ENCODE assay signal across 12 mouse cellular contexts in the genomic region with DNA sequence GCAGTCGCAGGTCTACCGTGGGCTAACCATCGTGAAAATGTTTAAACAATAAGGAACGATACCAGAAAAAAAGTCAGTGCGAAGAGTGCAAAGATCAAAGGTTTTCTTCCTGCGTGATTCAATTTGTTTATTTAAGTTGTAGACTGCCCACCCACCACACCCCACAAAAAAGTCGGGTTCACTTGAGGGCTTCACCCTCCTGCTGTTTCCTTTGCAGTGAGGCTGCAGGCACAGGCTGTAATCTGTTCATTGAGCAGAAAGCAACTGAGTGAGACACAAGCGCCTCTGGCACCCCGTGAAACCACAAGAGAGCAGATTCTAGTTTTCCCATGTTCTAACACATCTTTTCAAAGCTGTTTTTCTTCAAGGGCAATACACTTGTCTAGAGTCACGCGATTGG. TPM values are rescaled to one million over a fixed set of nuclear protein-coding genes. Genes with fewer than 3 reads are reported as not detected.
DNase-seq lines count a peak whose midpoint lies in the region; ATAC-seq lines count a peak whose summit lies in the region.
"Had no signal": no experiment of that assay in that cellular context is flagged by ENCODE, and none has a peak within 500 bp of the region (broad histone marks: within the 10 kb centered on the region; RNA-seq: fewer than 3 reads in every experiment).

No protein-coding gene starts in this region.

- H3K4me1 ChIP-seq in heart, embryonic 14.5 days (ENCODE audit: control insufficient read depth in 2 of 2, insufficient read depth in 2 of 2, low read length in 2 of 2), result peaks cover 27 to 56% of the 10 kb centered on the region in 2 experiments
- H3K4me1 ChIP-seq in intestine, embryonic 14.5 days (replicated peaks; ENCODE audit: control insufficient read depth, insufficient read depth, low read length), result peaks cover 19% of the 10 kb centered on the region; the same call in 1 of the 2 replicates

- no peaks in the 10 kb centered on the region for H3K27me3 ChIP-seq in heart, embryonic 14.5 days (ENCODE audit: control insufficient read depth, insufficient read depth, low read length)
- no peaks in the 10 kb centered on the region for H3K27me3 ChIP-seq in intestine, embryonic 14.5 days (replicated peaks; ENCODE audit: control insufficient read depth, insufficient read depth, low read length)
- H3K27me3 ChIP-seq: hindbrain, embryonic 15.5 days; liver, embryonic 13.5 days had no signal

- H3K9me3 ChIP-seq in heart, embryonic 14.5 days (ENCODE audit: control insufficient read depth, low read length), result no peaks in the 10 kb centered on the region
- H3K9me3 ChIP-seq in intestine, embryonic 14.5 days (ENCODE audit: control insufficient read depth, low read length), result no peaks in the 10 kb centered on the region
- H3K9me3 ChIP-seq: hindbrain, embryonic 15.5 days; liver, embryonic 13.5 days had no signal

- H3K27ac ChIP-seq in heart, embryonic 14.5 days (replicated peaks in 1 of 2; ENCODE audit: control insufficient read depth in 1 of 2, insufficient read depth in 1 of 2, low read depth in 2 of 2, low read length in 2 of 2), result peak overlapping the region in 1 of 2 experiments; percentile 1; a peak in 1 of 4 replicates
- H3K27ac ChIP-seq in intestine, embryonic 14.5 days (ENCODE audit: low read depth), result no peak overlapping the region
- H3K27ac ChIP-seq: hindbrain, embryonic 15.5 days; liver, embryonic 13.5 days had no signal

- ATAC-seq in heart, embryonic 14.5 days (ENCODE audit: insufficient number of reproducible peaks, insufficient read depth, low FRiP score, low read depth), result no peak
- ATAC-seq in intestine, embryonic 14.5 days (replicated peaks; ENCODE audit: low FRiP score, low TSS enrichment, low read depth), result no peak

- no peaks in the 10 kb centered on the region for H3K36me3 ChIP-seq in heart, embryonic 14.5 days (ENCODE audit: control insufficient read depth, insufficient read depth, low read length)
- H3K36me3 ChIP-seq in intestine, embryonic 14.5 days (ENCODE audit: control insufficient read depth, insufficient read depth, low read length), result no peaks in the 10 kb centered on the region
- H3K36me3 ChIP-seq: hindbrain, embryonic 15.5 days; liver, embryonic 13.5 days had no signal

- peak overlapping the region; percentile 8; the same call in 1 of the 2 replicates for H3K9ac ChIP-seq in heart, embryonic 14.5 days (ENCODE audit: low read length)
- no peak overlapping the region for H3K9ac ChIP-seq in intestine, embryonic 14.5 days (ENCODE audit: low read length)
- H3K9ac ChIP-seq: hindbrain, embryonic 15.5 days; liver, embryonic 13.5 days had no signal

- DNase-seq in heart, adult 18-20 months, result no peak
- DNase-seq in CD8-positive naive resting alpha-beta T cell, adult 2 months (ENCODE audit: low read depth in 2 of 2, low spot score in 2 of 2), result peak; percentile 81 to 84
- DNase-seq in intestine, embryonic 14.5 days (ENCODE audit: low spot score), result no peak
- DNase-seq in retina, postnatal 1 day, result peak; percentile 53
- DNase-seq in right cerebral cortex, postnatal 36 days (ENCODE audit: low spot score in 2 of 2), result no peak
- no peak for DNase-seq in left cerebral cortex, adult 8-10 months (ENCODE audit: low spot score in 2 of 2)
- no peak for DNase-seq in heart, postnatal 36 days
- DNase-seq: liver, embryonic 13.5 days had no signal

- H3K4me2 ChIP-seq in heart, embryonic 14.5 days (ENCODE audit: low read length), result 0 out of 2 replicates have a peak overlapping the region, but pooled peaks have one; percentile 21
- H3K4me2 ChIP-seq in intestine, embryonic 14.5 days (ENCODE audit: low read length), result peak overlapping the region; percentile 6; the same call in 1 of the 2 replicates
- H3K4me2 ChIP-seq: hindbrain, embryonic 15.5 days; liver, embryonic 13.5 days had no signal

- 41% methylated on average over 11 of the region's 11 CpGs for WGBS in heart, embryonic 14.5 days
- WGBS in intestine, embryonic 14.5 days, result 13% methylated on average over 11 of the region's 11 CpGs

- H3K4me3 ChIP-seq in heart, embryonic 14.5 days (ENCODE audit: control insufficient read depth in 1 of 2, insufficient read depth in 1 of 2, low read depth in 1 of 2, low read length in 2 of 2), result no peak overlapping the region
- no peak overlapping the region for H3K4me3 ChIP-seq in intestine, embryonic 14.5 days (ENCODE audit: low read depth, low read length)
- H3K4me3 ChIP-seq: erythroblast, embryonic 14.5 days; hindbrain, embryonic 15.5 days; liver, embryonic 13.5 days had no signal

- intact Hi-C loops in heart, postnatal 36 days (cut with DNase I), result no loop called here

RNA-seq across cellular contexts. Expression of a gene that starts 29.6 kb away (rescaled TPM):
- polyA plus RNA-seq in heart, embryonic 14.5 days (2014; fragmentation: Nextera tagmentation; extraction: Ambion mirVana), result 56.3 and 63.2 TPM in 2 replicates
- 10 to 100 TPM; 48.8 to 55.6 TPM for total RNA-seq in heart, adult 18-20 months (2021)
- polyA plus RNA-seq in intestine, embryonic 14.5 days (2014; fragmentation: Nextera tagmentation; extraction: Ambion mirVana), result 31.1 and 31.9 TPM in 2 replicates
- 10 to 100 TPM; 13.4 to 16.2 (median 13.9) TPM for total RNA-seq in left cerebral cortex, adult 8-10 months (2022)
- total RNA-seq in heart, postnatal 36 days (2021), result 10 to 100 TPM; 48.5 to 51.6 TPM
- total RNA-seq: MEL had no signal
- polyA plus RNA-seq: erythroblast, embryonic 14.5 days had no signal

Comparison
In these comparisons a context has a peak if more than half of its experiments do, and no peak if none do; other contexts are left out.
1. DNase-seq: peak in CD8-positive naive resting alpha-beta T cell, adult 2 months (2 of 2) and retina, postnatal 1 day (single experiment); none in heart, adult 18-20 months (0 of 2), intestine, embryonic 14.5 days (single experiment), right cerebral cortex, postnatal 36 days (0 of 2), left cerebral cortex, adult 8-10 months (0 of 2) and heart, postnatal 36 days (0 of 2).